Mouse (Mus musculus) gastrocnemius, adult 8-10 months (tissue): Measurements from ENCODE around the gene Krtap19-1. TPM values are rescaled to one million over a fixed set of nuclear protein-coding genes. Genes with fewer than 3 reads are reported as not detected.

ENCODE experiments used
- DNase-seq, 2 experiments: peaks; one replicate each; pipeline ENCODE4 v3.0.0; 2022; ENCODE audit warnings: low spot score in 2 of 2
- total RNA-seq, 4 experiments: library from RNA; stranded (reverse); gene quantifications; 2 replicates each; pipeline ENCODE4 v1.2.4; 2022

Gene Krtap19-1
- not detected for total RNA-seq

DNA sequence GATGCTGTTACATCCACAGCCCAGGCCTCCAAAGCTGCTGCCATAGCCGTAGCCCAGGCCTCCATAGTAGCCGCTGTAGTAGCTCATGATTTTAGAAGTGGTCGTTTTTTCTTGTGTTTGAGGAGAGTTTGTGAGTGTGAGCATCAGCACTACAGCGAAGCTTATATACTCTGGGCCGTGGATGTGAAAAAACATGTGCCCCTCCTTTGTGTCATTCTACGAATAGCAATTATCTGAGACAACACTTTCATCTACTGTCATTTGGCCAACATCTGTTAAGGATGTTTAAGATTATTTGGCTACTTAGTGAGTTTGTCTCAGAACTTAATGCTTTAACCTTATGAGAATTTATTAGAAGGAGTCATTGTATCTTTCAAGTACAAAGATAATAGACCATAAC, at the start of gene Krtap19-1:
Gene Krtap19-1, minus strand, starts transcription at position 101 of the 400 bp plus-strand sequence.
- DNase-seq = no peak

DNA sequence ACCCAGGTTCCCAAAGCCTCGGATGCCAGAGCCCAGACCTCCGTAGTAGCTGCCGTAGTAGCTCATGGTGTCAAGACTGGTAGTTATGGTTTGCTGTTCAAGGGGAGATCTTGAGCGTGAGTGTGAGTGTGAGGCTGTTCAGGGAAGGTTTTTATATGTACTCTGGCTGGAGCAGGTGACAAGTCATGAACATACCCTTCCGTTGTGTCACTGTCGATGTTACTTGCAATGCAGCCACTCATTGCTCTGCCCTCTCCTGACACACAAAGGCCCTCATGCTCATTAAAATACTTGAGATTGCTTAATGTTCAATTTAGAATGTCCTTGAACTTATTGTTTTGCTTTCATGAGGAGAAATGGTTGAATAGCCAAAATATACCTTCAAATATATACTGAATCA, 27.1 kb upstream of the Krtap19-1 start, which contains the start of gene Krtap19-5:
Gene Krtap19-5, minus strand, starts transcription at position 101 of the 400 bp plus-strand sequence.
- no peak for DNase-seq

GRCm38 (mm10) chr16:88886870-88887269, 17.7 kb upstream of the Krtap19-1 start:
- DNase-seq = no peak

DNA sequence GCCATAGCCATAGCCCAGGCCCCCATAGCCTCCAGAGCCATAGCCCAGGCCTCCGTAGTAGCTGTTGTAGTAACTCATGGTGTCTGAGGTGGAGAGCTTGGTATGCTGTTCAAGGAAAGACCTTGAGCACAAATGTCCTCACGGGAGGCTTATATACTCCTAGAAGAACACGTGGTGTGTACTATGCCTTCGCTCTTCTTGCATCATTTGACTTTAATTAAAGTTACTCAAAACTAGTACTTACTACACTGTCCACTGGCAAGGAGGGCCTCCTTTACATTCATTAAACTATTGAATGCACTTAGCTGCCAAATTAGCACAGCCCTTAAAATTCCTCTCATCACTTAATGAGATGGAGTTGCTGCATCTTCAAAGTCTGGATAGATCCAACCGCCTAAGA, 15.8 kb upstream of the Krtap19-1 start, which contains the start of gene Krtap19-4:
Gene Krtap19-4, minus strand, starts transcription at position 101 of the 400 bp plus-strand sequence.
- no peak for DNase-seq

- DNase-seq = no peak
Measured at GRCm38 (mm10) chr16:88877938-88878337, 8.7 kb upstream of the Krtap19-1 start, which contains the start of gene Krtap19-3. TSS of gene Krtap19-3 (minus strand) at chr16:88878038.

GRCm38 (mm10) chr16:88874169-88874568, 5.0 kb upstream of the Krtap19-1 start, which contains the start of gene Krtap19-2:
TSS of gene Krtap19-2 (minus strand) at chr16:88874269.
- no peak for DNase-seq

DNA sequence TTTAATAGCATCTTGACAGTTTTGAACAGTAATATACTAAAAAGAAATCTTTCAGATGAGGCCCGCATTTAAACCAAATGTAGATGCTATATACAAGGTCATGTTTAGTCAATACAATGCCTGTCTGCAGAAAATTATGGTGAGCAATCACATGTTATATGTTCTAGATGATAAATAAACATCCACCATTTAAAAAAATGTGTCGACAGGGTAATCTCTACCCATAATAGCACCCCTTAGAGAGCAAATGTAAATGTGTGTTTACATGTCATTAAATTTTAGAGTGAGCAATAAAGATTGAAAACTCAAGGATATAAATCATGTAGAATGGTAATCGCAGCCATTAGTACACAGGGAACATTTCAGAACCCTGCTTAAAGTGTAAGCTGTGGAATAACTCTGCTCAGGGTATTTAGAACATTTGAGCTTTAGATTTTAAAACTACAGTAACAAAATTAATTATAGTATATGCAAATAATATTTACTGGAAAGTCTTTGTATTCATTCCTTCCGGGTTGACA, 4.3 kb downstream of the Krtap19-1 start:
- no peak for DNase-seq

DNA sequence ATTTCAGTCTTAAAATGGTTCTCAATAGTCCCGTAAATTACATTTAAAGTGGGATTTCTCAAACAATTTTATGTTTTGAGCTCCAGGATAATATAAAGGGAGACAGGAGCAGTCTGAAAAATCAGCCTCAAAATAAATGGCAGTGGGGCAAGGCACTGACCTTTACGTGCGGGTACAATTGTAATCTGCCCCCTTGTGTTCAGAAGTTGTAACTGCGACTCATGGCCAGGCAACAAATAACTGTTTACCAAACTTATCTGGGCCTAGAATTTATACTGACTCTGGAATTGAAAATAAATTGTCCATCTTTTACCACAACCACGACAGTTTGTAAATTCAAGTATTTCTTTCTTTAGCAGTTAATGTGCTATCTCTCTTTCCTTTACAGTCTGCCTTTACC, 17.8 kb downstream of the Krtap19-1 start:
- no peak for DNase-seq

DNA sequence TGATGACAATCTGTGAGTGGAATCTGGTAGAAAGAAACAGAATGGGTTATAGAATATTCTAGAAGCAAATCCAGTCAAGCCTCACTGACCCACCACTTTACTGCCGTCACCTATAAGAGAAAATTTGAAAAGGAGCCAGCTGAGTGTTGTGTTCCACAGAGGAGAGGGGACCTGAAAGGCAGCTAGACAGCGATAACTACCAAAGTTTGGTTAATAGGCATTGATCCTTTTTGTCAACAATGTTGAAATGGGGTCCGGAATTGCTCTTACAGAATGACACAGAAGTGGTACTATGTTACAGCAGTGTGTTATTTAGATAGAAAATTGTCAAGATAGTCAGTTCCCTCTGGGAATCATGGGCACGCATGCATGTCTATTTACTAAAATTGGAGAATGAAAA, 20.7 kb downstream of the Krtap19-1 start:
- no peak for DNase-seq

GRCm38 (mm10) chr16:88847363-88847762, 21.8 kb downstream of the Krtap19-1 start:
- no peak for DNase-seq

GRCm38 (mm10) chr16:88826978-88827377, 42.2 kb downstream of the Krtap19-1 start:
- no peak for DNase-seq

DNA sequence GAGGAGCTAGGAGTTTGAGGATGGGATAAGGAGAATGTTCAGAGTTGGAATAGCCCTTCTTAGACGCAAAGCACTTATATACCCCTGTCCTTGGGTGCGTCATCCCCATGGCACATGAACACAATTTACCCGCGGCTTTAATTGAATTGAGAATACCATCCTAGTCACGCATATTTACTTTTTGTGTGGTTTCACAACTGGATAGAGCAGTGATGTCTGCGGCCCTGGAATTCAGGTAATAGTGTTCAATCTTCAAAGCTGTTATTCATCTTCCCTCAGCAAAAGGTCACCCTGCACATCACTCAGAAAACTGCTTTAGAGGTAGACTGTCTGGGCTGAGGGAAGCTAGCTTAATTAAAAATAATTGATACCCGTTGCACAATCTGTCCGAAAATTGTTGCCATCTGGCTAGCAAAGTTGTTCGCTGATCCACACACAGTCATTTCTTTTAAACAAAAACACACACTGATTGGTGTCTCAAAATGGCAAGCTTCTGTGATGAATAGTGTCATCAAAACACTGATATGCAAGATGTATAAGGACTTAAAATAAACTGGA, 43.0 kb downstream of the Krtap19-1 start, which contains the start of gene Krtap14:
Gene Krtap14, minus strand, starts transcription at position 51 of the 558 bp plus-strand sequence.
- DNase-seq = no peak

DNA sequence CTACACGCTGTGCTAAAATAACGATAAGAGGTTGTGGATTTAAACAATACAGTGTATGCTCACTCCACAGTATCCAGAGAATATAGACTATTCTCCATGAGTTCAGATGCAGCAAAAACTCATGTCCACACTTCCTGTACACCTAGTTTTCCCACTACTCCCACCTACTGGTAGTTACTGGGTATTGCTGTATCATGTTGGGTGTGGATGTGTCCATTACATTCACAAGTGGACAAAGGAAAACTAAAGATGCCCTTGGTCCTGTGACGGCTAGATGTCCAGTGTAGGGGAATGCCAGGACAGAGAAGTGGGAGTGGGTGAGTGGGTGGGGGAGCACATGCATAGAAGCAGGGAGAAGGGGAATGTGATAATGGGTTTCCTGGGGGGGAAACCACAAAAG, 45.5 kb downstream of the Krtap19-1 start:
- DNase-seq = no peak

DNA sequence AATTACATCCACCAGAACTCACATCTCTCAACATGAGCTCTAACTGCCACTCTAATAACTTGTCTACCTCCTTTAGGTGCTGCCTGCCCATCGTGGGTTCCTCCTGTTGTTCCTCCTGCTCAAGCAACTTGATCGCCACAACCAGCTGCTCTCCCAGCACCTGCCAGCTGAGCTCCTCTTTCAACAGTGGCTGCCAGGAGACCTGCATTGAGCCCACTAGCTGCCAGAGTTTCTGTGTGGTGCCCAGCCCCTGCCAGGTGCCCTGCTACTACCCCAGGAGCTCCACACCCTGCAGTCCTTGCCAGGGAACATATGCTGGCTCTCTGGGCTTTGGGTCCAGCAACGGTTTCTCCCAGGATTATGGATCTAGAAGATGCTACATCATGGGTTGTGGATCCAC, 49.1 kb downstream of the Krtap19-1 start, which contains the start of gene Krtap15:
Gene Krtap15, plus strand, starts transcription at position 150 of the 400 bp plus-strand sequence.
- peak; percentile 24 to 70 for DNase-seq

Other genes starting within 250 kb of the Krtap19-1 start
- under 1 TPM in 3 of 4 experiments, not detected in 1; 0.35 to 0.75 (median 0.58) TPM for gene 2310079G19Rik, start 241.7 kb downstream of the Krtap19-1 start, total RNA-seq
- not detected for gene Krtap26-1, start 221.6 kb downstream of the Krtap19-1 start, total RNA-seq
- not detected for gene Krtap27-1, start 197.7 kb downstream of the Krtap19-1 start, total RNA-seq
- gene 2310061N02Rik, start 161.4 kb downstream of the Krtap19-1 start, total RNA-seq = not detected
- gene Krtap13-1, start 140.5 kb downstream of the Krtap19-1 start, total RNA-seq = not detected
- not detected for gene Krtap13, start 117.8 kb downstream of the Krtap19-1 start, total RNA-seq
- not detected for gene 2310034C09Rik, start 110.6 kb downstream of the Krtap19-1 start, total RNA-seq
- gene 2310057N15Rik, start 95.2 kb downstream of the Krtap19-1 start, total RNA-seq = not detected
- not detected for gene Gm5965, start 91.5 kb downstream of the Krtap19-1 start, total RNA-seq
- gene Gm20741, start 57.2 kb downstream of the Krtap19-1 start, total RNA-seq = not detected
- not detected for gene Krtap15, start 49.2 kb downstream of the Krtap19-1 start, total RNA-seq
- not detected for gene Krtap14, start 43.3 kb downstream of the Krtap19-1 start, total RNA-seq
- gene Krtap19-2, start 4.9 kb upstream of the Krtap19-1 start, total RNA-seq = not detected
- gene Krtap19-3, start 8.6 kb upstream of the Krtap19-1 start, total RNA-seq = not detected
- gene Krtap19-4, start 15.7 kb upstream of the Krtap19-1 start, total RNA-seq = not detected
- not detected for gene Krtap19-5, start 27.0 kb upstream of the Krtap19-1 start, total RNA-seq
- not detected for gene Krtap19-9b, start 62.9 kb upstream of the Krtap19-1 start, total RNA-seq
- not detected for gene Krtap16-3, start 93.5 kb upstream of the Krtap19-1 start, total RNA-seq
- not detected for gene Krtap22-2, start 141.3 kb upstream of the Krtap19-1 start, total RNA-seq
- gene Gm10229, start 145.9 kb upstream of the Krtap19-1 start, total RNA-seq = not detected
- gene Krtap6-1, start 162.3 kb upstream of the Krtap19-1 start, total RNA-seq = not detected
- not detected for gene Gm10228, start 172.1 kb upstream of the Krtap19-1 start, total RNA-seq
- not detected for gene Krtap6-5, start 178.5 kb upstream of the Krtap19-1 start, total RNA-seq
- not detected for gene 1110025L11Rik, start 194.6 kb upstream of the Krtap19-1 start, total RNA-seq
- gene Krtap6-3, start 214.6 kb upstream of the Krtap19-1 start, total RNA-seq = not detected